Mouse (Mus musculus) testis, adult 2 months (tissue): Measurements from ENCODE around the gene Uimc1. TPM values are rescaled to one million over a fixed set of nuclear protein-coding genes. Genes with fewer than 3 reads are reported as not detected.

Source experiments
- H3K27ac ChIP-seq: fragments of 200-500 bp; 2 replicates; pipeline ENCODE4 v1.5.1; 2012; ENCODE audit warnings: low read depth, low read length; ENCODE audit not compliant: control insufficient read depth, insufficient read depth
- H3K27me3 ChIP-seq: fragments of 200-500 bp; 2 replicates; pipeline ENCODE4 v1.6.1; 2012; ENCODE audit warnings: mild to moderate bottlenecking, low read length, moderate library complexity; ENCODE audit not compliant: control insufficient read depth, insufficient read depth
- H3K36me3 ChIP-seq: fragments of 200-500 bp; 2 replicates; pipeline ENCODE4 v1.6.1; 2012; ENCODE audit warnings: mild to moderate bottlenecking, low read length; ENCODE audit not compliant: control insufficient read depth, insufficient read depth
- H3K4me1 ChIP-seq: fragments of 200-500 bp; 2 replicates; pipeline ENCODE4 v1.6.1; 2012; ENCODE audit warnings: low read length; ENCODE audit not compliant: control insufficient read depth, insufficient read depth
- H3K4me3 ChIP-seq: fragments of 200-500 bp; 2 replicates; pipeline ENCODE4 v1.5.1; 2012; ENCODE audit warnings: low read depth, mild to moderate bottlenecking, low read length, moderate library complexity, mixed read lengths; ENCODE audit not compliant: control insufficient read depth
- CTCF ChIP-seq: fragments of 200-500 bp; IDR thresholded peaks from 2 replicates; pipeline ENCODE4 v1.5.1; 2012; ENCODE audit warnings: low read depth, mild to moderate bottlenecking, inconsistent platforms, low read length, moderate library complexity; ENCODE audit not compliant: control insufficient read depth, insufficient read depth, insufficient replicate concordance
- POLR2A ChIP-seq: fragments of 200-500 bp; IDR thresholded peaks from 2 replicates; pipeline ENCODE4 v1.6.1; 2012; ENCODE audit warnings: low read depth, mild to moderate bottlenecking, inconsistent platforms, low read length, moderate library complexity; ENCODE audit not compliant: control insufficient read depth
- polyA plus RNA-seq: library from polyadenylated mRNA; depleted of rRNA; stranded (reverse); fragments of >200 nt; gene quantifications from 2 replicates; pipeline ENCODE4 v1.2.3, GENCODE M21; 2012; rRNA removed

The Uimc1 gene
- polyA plus RNA-seq, 1 experiment = 8.3 TPM

DNA sequence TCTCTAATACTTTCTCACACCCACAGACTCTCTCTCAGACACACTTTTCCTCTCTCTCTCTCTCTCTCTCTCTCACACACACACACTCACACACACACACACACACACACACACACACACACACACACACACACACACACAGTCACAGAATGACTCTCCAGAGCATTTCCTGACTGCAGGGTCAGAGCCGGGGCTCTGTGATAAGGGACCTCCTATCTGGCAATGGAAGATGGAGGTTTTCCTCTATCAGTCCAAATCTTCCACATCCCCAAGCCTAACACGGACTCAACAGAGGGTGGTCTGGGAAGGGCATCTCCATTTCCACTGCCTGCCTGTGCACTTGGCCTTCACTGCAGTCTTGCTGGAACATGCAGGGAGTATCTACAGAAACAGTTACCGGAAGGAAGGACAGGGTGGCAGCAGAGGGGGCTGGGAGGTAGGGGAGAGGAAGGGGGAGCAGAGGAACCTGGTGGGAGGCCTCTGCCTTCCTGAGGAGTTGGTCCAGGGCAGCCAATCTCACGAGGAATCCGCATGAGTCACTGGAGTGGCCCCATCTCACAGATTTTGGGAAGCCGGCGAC lies 111.8 kb downstream of the Uimc1 start:
- Histone ChIP-seq H3K4me3 (no peak overlapping the region), H3K27ac (no peak overlapping the region), H3K27me3 (no peaks in the 10 kb centered on the region), H3K36me3 (no peaks in the 10 kb centered on the region), H3K4me1 (no peaks in the 10 kb centered on the region)
- TF ChIP-seq CTCF (no peak), POLR2A (no peak)

DNA sequence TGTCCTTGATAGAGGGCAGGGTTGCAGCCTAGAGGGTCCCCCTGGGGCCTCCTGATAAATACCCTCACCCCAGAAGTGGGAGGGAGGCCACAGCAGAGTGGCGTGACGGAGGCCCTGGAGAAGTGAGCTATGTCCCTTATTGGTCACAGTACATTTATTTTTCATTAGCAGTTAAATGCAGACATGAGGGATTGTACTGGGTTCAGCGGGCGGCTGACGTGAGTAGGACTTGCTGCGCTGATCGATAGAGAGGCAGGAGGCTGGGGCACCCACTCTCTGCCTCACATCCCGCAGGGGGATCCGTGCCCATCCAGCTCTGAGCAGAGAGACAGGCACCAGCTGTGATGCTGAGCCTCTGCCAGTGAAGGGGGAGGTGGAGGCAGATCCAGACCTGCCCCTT lies 112.7 kb downstream of the Uimc1 start:
- no peak for TF ChIP-seq POLR2A
- no peak for TF ChIP-seq CTCF
- no peak overlapping the region for H3K27ac ChIP-seq
- no peaks in the 10 kb centered on the region for H3K27me3 ChIP-seq
- H3K4me1 ChIP-seq = no peaks in the 10 kb centered on the region
- no peaks in the 10 kb centered on the region for H3K36me3 ChIP-seq
- H3K4me3 ChIP-seq = no peak overlapping the region

DNA sequence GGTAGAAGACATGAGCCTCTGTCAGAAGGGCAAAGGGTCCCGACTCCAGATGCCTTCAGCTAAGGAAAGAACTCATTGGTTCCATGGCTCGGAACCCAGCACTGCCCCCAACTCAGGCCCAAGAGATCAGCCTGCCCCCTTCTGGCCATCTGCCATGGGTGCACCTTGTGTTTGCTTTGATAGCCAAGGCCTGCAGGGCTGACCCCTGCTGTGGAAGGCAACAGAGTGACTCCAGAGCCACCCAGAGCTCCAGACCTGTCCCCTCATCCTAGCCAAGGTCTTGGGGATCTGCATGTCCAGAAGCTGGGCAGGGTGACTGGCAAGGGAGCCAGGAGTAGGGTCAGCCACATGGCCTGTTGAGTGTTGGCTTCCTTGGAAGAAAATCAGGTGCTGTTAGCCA lies 116.5 kb downstream of the Uimc1 start:
- no peak overlapping the region for H3K27ac ChIP-seq
- TF ChIP-seq POLR2A (no peak), CTCF (peak; percentile 26; the same call in 1 of the 2 replicates)
- H3K4me1 ChIP-seq = peaks cover 4% of the 10 kb centered on the region; the same call in 1 of the 2 replicates
- no peak overlapping the region for H3K4me3 ChIP-seq
- H3K36me3 ChIP-seq = no peaks in the 10 kb centered on the region
- no peaks in the 10 kb centered on the region for H3K27me3 ChIP-seq

DNA sequence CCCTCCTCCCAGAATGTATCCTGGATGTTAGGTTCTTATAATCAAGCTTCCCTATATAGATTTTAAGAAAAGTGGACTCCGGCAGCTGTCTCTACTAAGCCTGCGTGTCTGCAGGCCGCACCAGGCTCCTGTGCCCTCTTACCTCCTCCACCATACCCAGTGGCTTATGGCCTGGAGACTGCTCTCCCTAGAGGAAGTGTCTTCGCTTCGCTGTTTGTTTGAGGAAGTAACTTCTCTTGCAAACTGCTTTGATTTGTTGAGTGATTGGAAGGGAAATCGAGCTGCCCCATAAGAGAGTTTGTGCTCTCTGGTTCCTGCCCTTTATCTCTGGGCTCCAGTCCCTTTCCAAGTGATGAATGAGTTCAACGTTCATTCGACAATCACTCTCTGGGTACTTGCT lies 117.1 kb downstream of the Uimc1 start:
- H3K4me3 ChIP-seq = no peak overlapping the region
- no peak overlapping the region for H3K27ac ChIP-seq
- H3K27me3 ChIP-seq = no peaks in the 10 kb centered on the region
- TF ChIP-seq POLR2A = no peak
- TF ChIP-seq CTCF = no peak
- no peaks in the 10 kb centered on the region for H3K36me3 ChIP-seq
- H3K4me1 ChIP-seq = peaks cover 4% of the 10 kb centered on the region; the same call in 1 of the 2 replicates

DNA sequence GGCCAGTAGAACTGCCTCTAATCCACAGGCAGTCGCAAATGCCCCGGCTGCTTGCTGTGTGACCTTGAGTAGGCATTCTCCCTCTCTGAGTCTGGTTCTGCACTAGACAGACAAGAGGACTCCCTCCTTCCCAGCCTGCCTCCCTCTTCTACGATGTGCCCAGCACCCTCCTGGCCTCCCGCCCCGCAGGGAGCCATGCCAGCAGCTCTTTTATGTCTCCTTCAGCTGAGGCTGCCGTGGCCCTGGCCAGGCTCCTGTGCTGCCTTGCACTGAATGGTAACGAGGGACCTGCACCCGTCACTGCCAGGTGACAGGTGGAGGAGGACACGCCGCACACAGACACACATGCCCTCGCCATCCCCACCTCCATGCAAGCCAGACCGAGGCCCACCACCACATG lies 119.1 kb downstream of the Uimc1 start:
- H3K36me3 ChIP-seq = no peaks in the 10 kb centered on the region
- H3K4me3 ChIP-seq = no peak overlapping the region
- peaks cover 4% of the 10 kb centered on the region; the same call in 1 of the 2 replicates for H3K4me1 ChIP-seq
- TF ChIP-seq CTCF = no peak
- TF ChIP-seq POLR2A = no peak
- no peak overlapping the region for H3K27ac ChIP-seq
- no peaks in the 10 kb centered on the region for H3K27me3 ChIP-seq

DNA sequence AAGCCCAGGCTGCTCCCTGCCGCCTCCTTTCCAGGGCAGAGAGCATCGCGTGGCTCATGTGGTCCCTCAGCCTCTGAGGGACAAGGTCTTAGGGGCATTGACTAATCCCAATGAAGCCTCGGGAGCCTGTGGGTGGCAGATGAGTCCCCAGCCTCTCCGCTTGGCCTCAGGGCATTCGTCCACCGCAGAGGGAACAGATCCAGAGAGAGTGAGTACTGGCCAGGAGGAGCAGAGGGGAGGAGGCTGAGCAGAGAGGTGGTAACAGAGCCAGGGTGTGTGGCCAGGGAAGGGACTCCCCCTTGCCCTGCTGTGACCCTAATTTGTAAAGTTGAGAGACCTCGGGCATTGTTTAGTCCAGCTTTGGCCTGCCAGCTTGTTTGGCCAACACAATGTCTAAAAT lies 121.3 kb downstream of the Uimc1 start:
- H3K4me1 ChIP-seq = peaks cover 4% of the 10 kb centered on the region; the same call in 1 of the 2 replicates
- no peak overlapping the region for H3K27ac ChIP-seq
- no peaks in the 10 kb centered on the region for H3K36me3 ChIP-seq
- TF ChIP-seq CTCF (no peak), POLR2A (no peak)
- H3K4me3 ChIP-seq = no peak overlapping the region
- no peaks in the 10 kb centered on the region for H3K27me3 ChIP-seq

Other genes starting within 250 kb of the Uimc1 start
- gene Unc5a, start 150.9 kb downstream of the Uimc1 start, polyA plus RNA-seq = 1.0 TPM in 2 replicates
- gene Hk3, start 78.9 kb downstream of the Uimc1 start, polyA plus RNA-seq = 0.77 and 1.2 TPM in 2 replicates
- gene Zfp346, start 5.0 kb upstream of the Uimc1 start, polyA plus RNA-seq = 27.4 and 28.4 TPM in 2 replicates
- not detected in 2 replicates for gene Gm17617, start 33.2 kb upstream of the Uimc1 start, polyA plus RNA-seq
- 2.9 and 3.0 TPM in 2 replicates for gene Fgfr4, start 52.3 kb upstream of the Uimc1 start, polyA plus RNA-seq
- 9.0 and 9.5 TPM in 2 replicates for gene Nsd1, start 109.5 kb upstream of the Uimc1 start, polyA plus RNA-seq
- gene Prelid1, start 220.2 kb upstream of the Uimc1 start, polyA plus RNA-seq = 32.7 and 40.0 TPM in 2 replicates
- 33.4 and 37.0 TPM in 2 replicates for gene Rab24, start 221.6 kb upstream of the Uimc1 start, polyA plus RNA-seq
- 2.3 and 2.4 TPM in 2 replicates for gene Mxd3, start 229.5 kb upstream of the Uimc1 start, polyA plus RNA-seq